Mouse (Mus musculus): ENCODE data around the gene Pawr.

DNA sequence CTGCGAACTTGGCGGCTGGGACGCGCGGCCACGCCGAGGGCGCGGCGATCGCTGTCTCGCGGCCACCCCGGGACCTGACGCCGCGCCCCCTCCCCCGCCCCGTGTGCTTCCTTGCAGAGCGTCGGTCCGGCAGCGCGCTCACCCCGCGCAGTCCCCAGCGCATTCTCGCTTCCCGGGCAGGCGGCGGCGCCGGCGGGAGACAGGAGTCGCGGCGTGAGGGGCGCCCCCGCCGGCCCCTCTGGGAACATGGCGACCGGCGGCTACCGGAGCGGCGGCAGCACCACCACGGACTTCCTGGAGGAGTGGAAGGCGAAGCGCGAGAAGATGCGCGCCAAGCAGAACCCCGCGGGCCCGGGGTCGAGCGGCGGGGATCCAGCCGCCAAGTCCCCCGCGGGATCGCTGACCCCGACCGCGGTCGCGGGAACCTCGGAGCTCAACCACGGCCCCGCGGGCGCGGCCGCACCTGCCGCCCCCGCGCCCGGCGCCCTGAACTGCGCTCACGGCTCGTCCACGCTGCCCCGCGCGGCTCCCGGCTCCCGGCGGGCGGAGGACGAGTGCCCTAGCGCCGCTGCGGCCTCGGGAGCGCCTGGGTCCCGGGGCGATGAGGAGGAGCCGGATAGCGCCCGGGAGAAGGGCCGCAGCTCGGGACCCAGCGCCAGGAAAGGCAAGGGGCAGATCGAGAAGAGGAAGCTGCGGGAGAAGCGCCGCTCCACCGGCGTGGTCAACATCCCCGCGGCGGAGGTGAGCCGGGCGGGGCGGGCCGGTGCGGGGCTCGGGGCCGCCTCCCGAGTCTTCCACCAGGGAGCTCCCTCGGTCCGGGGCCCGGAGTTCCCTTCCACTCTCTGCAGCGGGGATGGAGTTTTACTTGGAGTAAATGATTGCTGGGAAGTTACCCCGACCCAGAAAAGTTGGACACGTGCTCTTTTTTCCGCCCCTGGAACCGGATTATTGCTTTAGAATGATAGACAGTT, 935 bp downstream of the Pawr start:
- TF ChIP-seq GATA1 (IDR thresholded peaks at IDR 0.05; ENCODE audit: borderline replicate concordance, low read length) (no peak), FLI1 (IDR thresholded peaks at IDR 0.05; ENCODE audit: low read length) (no peak)

Measured in megakaryocyte, embryonic 14.5 days (primary cell).